Mouse (Mus musculus) heart, adult 18-20 months (tissue): Measurements from ENCODE around the gene Nol4l. TPM values are rescaled to one million over a fixed set of nuclear protein-coding genes. Genes with fewer than 3 reads are reported as not detected.

ENCODE experiments used
- DNase-seq, 2 experiments: peaks; one replicate each; pipeline ENCODE4 v3.0.0; 2021 to 2022; ENCODE audit warnings: mixed read lengths in 1 of 2
- long read RNA-seq, 2 experiments: library from polyadenylated mRNA; stranded (forward); transcript quantifications; one replicate each; pipeline ENCODE4 v2.0.0; 2021
- total RNA-seq, 2 experiments: library from RNA; stranded (reverse); gene quantifications; 2 replicates each; pipeline ENCODE4 v1.2.3; 2021

Nol4l gene
- 1 to 10 TPM; 3.3 to 3.8 TPM for total RNA-seq
- long read RNA-seq, experiment 1, partial matches to known transcripts: 0 of 2 reads
- long read RNA-seq, experiment 1, other reads (novel, unspliced or antisense): 2 of 2 reads
- long read RNA-seq, experiment 2: 0 reads

DNA sequence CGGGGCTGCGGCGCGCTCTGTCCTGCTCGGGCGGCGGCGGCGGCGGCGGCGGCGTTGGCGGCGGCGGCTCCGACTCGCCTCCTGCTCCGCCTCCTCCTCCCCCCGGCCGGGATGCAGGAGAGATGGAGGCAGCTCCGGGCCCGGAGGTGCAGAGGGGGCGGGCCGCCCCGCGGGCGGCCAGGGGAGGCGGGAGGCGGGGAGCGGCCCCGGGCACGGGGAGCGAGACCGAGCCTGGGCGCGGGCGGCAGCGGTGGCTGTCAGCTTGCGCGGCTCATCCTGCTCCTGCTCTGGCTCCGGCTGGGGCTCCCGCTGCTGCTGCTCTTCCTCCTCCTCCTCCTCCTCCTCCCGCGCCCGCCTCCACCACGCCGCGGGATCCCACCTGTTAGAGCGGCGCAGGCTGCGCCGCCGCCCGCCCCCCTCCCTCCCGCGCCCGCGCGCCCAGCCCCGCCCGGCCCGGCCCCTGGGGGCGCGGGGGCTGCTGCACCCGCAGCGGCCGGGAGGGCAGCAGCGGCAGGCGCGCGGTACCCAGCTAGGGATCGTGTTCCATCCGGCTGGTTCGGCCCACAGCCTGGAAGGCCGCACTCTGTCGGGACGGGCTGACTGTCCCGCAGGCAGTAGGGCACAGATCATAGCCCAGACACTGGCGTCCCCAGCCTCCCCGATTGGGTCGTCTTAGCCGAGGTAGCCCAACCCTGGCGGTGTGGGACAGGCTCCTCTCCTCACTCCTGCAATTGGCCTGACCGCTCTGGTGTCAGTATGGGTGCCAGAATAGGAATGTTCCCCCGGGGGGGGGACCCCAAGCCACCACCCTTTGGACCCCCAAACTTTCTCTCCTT is at the start of gene Nol4l:
Gene Nol4l, minus strand, starts transcription at position 41 of the 836 bp plus-strand sequence.
- DNase-seq: peak; percentile 34 to 36

DNA sequence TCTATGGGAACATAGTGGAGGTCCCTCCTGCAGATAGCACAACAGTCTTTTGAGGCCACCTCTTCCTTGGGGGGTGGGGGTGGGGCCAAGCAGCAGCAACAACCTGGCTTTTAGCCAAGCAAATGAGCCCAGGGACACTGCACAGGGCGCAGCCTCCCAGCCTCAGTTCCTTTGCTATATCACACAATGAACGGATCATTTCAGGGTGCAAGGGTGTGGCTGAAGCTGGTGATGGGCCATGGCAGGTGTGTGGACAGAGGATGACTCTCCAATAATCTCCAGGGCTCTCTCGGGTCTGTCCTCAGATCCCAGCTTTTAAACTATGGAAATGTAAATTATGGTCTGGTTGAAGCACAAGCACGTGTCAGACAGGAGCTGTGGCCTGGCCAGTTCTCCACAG is 47.4 kb upstream of the Nol4l start:
- DNase-seq: no peak

- DNase-seq: no peak
Observed at GRCm38 (mm10) chr2:153576150-153576549, 46.4 kb upstream of the Nol4l start.

DNA sequence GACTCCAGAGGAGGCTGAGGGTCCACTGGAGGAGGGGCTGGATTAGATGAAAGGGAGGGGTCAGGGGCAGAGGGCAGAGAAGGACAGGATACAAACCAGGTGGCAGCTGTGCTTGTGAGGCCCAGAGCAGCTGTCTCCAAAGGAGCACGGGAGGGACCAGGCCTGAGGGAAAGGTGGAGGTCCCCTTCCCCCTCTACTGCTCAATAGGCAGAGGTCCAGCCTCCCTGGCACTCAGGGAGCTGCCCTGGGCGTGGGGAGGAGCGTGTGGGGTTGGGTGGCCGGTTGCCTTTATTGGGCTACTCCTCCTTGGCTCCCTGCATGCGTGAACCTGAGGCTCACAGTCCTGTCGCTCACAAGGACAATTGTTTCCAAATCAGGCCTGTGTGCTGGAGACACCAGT is 45.8 kb upstream of the Nol4l start:
- no peak for DNase-seq

- no peak for DNase-seq
Observed at GRCm38 (mm10) chr2:153573101-153573500, 43.3 kb upstream of the Nol4l start.

DNA sequence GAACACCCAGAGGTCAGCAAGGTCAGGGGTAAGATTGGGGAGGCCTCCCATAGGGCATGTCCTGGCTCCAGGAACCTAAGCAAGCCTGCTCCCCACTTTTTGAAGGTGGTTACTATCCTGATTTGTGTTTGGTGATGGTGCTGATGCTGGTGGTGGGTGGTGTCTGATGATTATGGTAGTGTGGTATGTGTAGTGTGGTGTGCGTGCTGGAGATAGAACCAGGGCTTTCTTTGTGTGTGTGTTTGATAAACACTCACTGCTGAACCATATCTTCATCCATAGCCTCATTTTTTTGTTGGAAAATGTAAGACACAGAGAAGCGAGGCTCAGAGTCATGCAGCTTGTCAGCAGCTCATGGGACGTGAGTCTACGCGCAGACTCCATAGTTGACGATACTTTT is 38.8 kb upstream of the Nol4l start:
- no peak for DNase-seq

DNA sequence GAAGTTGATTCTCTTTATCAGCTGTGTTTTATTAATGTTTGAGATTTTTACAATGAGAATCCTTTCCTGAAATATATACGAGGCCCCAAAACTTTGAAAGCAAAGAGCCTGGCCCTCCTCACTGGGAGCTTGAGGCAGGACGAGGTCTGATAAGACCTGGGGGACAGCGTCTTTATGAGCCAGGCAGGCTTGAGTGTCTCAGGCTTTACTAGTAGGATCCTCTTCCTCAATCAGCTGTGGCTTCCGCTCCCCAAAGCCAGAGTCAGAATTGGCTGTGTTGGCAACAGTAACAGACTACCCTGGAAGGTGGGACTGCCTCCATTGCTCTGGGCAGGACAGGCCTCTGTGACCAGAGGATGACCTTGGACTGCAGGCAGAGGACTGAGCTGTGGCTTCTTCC is 38.2 kb upstream of the Nol4l start:
- no peak for DNase-seq

DNA sequence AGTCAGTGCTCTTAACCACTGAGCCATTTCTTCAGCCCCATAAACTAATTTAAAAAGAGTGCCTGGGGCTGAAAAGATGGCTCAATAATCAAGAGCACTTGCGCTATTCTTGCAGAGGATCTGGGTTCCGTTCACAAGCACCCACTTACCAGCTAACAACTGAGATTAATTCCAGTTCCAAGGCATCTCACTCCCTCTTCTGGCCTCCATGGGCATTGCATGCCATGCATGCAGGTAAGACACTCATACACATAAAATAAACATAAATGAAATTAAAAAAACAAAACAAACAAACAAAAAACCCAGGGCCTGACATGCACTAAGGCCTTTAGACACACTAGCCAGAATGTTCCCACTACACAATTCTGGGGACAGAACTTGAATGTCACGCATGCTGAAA is 34.6 kb upstream of the Nol4l start:
- no peak for DNase-seq

- no peak for DNase-seq
Observed at GRCm38 (mm10) chr2:153561564-153561963, 31.8 kb upstream of the Nol4l start.

DNA sequence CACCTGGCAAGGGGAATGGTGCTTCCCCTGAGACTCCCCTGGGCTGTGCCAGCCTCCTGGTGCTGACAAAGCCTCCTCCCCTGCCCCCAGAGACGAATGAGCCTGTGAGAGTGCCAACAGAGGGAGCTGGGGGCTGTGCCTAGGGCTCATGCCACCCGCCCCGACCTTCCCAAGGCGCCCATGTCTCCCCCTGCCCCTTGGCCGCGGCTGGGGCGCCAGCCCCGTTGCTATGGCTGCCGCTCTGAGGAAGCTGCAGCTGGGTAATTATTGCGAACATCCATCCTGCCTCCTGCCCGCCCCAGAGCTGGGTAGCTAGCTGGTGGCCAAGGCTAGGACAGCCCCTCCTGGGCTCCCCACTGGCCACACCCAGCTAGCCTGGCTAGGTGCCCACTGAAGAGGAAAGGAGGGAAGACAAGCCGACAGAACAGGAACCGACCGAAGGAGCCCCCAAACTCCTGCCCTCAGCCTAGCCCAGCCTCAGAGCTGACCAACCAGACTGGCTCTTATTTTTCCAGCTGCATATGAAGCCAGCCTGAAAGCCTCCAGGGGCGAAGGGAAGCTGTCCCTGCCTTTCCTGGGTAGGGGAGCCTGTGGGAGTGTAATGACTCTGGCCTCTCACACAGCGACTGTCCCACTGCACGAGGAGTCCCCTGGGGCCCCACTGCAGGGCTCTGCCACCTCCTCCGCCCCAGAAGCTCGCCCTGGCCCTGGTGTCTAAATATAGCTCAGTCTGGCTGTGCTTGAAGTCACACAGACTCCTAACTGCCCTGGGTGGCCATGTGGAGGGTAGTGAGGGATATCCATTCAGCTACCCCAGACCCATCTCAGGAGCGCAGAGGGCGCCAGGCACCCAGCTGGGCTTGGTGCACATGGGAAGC is 31.1 kb upstream of the Nol4l start:
- peak; percentile 48 to 61 for DNase-seq

DNA sequence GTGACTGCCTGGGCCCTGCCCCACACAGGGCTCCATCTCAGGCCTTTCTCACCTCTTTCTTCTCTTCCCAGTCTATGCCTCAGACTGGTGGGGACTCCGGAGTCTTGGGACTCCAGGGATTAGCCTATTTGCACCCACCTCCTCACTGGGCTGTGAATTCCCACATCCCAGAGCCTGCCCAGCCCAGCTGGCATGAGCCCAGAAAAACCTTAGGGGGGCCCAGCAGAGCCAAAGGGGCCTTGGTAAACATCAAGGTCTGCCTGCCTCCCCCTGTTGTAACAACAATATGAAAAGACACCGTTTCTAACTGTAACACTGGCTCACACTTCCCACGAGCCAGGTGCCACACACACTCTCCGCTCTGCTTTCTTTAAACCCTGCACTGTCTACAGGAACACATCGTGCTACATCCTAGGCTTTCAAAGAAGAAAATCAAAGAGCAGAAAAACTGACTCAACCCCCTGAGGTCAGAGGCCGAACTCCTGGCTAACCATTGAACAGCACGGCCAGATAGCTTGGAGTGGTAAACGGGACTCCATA is 29.9 kb upstream of the Nol4l start:
- no peak for DNase-seq

DNA sequence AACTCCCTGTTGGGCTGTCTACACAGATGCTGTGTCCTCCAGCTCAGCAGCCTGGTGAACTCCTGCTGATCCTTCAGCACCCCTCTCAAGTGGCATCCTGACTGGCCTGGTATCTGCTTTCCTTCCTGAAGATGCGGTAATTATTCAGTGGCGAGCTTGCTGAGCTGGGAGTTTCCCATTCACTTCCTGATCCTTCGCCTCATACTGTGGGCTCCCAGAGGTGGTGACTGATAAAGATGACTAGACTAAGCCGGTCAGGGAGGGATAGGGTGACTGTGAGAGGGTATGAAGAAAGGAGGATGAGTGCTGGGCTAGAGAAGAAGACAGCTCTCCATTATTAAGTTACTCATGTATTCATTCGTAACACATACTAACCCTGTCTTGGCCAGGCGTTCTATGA is 28.7 kb upstream of the Nol4l start:
- DNase-seq: no peak

GRCm38 (mm10) chr2:153557259-153557658 is 27.5 kb upstream of the Nol4l start:
- DNase-seq: no peak

DNA sequence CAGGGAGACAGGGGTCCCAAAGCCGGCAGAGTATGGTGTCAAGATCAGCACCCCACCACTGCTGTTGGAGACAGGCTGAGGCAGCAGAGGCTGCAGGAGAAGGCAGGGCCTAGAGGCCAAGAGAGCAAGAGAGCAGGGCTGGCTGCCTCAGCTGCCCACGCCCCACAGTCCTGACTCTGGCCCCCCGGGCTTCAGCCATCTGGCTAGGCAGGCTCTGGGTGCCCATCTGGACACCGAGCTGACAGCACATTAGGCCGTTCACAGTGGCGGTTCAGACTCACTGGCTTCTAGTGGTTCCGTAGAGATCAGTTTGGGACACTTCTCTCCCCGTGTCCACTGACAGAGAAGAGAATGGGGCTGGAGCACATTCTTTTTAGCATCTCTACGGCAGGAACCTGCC is 26.4 kb upstream of the Nol4l start:
- DNase-seq: no peak

GRCm38 (mm10) chr2:153554543-153554942 is 24.8 kb upstream of the Nol4l start:
- DNase-seq: no peak

DNA sequence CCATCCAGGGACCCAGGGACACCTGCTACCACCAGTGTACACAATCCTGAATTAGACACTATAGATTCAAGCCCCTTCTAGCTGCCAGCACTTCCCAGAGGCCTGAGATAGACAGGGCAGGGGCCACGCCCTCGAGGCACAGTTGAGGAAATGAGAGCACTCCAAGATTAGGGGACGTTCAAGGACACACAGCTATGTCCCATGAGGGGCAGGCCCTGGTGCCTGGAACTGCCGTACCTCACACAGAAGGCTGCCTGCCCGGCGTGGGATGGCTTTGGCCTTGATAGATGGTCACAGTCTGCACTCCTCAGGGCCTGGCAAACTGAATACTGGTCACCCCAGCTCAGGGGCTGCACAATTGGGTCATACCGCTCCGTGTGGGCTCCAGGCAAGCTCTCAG is 19.7 kb upstream of the Nol4l start:
- peak in 1 of 2 experiments; percentile 14 for DNase-seq

DNA sequence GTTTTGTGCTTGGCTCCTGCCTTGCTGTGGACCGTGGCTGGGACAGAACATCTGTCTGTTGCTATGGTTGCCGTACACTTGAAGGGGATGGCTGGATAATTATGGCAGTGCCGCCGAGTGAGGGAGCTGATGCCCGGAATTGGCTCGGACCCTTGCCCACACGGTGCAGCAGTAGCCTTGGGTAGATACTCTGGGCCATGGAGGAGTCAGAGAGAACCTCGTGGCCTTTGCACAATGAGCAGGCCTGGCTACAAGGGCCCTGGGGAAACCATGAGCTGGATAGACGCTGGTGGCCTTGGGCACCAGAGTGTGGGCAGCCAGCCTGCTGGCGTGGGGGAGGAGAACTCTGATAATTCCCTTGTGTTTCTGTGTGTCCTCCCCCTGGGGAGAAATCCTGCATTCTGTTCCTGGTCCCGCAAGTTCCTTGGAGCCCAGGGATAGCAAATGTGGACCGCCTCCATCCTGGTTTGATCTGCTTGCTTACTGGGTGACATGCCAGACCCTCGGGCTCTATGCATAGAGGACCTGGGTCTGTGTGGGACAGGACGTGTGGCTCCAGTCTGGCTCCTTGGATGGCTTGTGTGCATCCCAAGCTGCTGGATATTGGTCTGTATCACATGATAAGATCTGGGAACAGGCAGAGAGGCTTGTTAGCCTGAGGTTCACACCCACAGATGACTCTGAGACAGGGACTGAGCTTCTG is 18.6 kb upstream of the Nol4l start:
- DNase-seq: no peak

DNA sequence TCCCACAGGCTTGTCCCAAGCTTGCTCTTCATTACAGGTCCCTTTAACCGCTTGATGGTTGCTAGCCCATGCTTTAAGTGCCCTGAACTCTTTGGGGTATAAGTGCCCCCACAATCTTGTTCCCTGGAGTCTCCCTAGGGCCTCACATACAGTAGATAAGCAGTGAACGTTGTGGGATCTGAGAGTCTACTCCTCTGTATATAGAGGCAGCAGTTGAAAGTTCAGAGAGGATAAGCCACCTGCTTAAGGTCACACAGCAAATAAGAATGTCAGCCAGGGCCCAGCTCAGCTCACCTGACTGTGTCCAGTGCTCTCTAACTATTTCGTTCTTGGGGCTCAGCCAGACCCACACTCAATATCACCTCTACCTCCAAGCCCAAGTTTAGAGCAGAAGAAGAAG is 17.9 kb upstream of the Nol4l start:
- no peak for DNase-seq

GRCm38 (mm10) chr2:153546972-153547371 is 17.2 kb upstream of the Nol4l start:
- DNase-seq: no peak

DNA sequence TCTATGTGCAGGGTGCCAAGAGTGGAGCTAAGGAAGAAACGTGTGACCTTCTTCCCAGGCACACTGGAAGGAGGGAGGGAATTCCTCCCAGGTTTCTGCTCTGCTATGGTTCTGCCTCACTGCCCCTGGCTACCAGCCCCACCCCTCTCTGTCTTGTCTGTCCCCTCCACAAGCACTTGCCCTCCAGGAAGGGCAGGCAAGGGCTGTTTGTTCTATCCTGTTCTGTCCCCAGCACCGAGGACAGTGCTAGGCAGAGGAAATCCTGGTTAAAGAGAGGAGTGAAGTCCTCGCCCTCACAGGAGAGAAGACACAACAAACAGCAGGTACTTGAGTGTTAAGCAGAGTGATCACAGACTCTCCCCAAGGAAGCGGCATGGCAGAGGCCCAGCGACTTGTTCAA is 16.7 kb upstream of the Nol4l start:
- no peak for DNase-seq

DNA sequence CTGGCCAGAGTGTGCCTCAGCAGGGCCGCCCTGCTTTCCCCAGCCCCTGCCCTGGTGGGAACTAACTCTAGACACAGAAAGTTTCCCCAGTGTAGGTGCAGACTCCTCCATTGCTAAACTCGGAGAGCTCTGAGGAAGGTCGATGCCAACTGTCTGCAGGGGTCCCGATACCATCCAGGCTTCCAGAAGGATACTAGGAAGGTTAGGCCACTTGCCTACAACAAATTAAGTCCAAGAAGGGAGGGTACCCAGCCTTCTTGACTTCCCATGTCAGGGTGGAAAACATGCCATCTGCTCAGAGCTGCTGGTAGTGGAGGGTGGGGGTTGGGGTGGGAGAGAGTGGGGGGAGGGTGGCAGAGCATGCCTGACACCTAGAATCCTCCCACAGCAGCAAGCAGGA is 15.0 kb upstream of the Nol4l start:
- DNase-seq: no peak
